Mouse (Mus musculus) stomach, postnatal 0 days (tissue): ENCODE data around the gene Mepe.

Source experiments
- CTCF ChIP-seq: IDR thresholded peaks from 2 replicates; pipeline ENCODE4 v1.5.1; 2016; ENCODE audit warnings: antibody characterized with exemption, low read depth, mild to moderate bottlenecking, moderate library complexity
- EP300 ChIP-seq: optimal IDR thresholded peaks from 2 replicates; pipeline ENCODE3; 2016; ENCODE audit warnings: antibody characterized with exemption

- TF ChIP-seq CTCF (no peak), EP300 (no peak)
Measured at GRCm38 (mm10) chr5:104351041-104351440, 25.9 kb downstream of the Mepe start.
